Comparison of ENCODE assay signal across 10 mouse cellular contexts in the genomic region with DNA sequence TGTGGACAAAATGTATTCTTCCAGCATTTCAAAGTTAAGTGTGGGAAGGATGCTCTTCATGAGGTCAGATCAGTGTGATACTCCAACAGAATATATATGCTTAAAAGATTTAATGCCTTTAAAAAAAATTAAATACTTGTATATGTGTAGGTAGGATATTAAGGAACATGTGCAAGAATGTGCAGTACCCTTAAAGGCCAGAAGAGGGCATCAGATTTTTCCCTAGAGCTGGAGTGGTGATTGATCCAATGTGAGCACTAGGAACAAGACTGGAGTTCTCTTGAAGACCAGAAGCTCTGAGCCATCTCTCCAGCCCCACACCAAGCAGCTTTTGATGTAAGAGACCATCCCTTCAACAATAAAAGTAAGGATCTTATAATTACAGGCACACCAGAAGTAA.
DNase-seq lines count a peak whose midpoint lies in the region; ATAC-seq and TF ChIP-seq lines count a peak whose summit lies in the region.
"Had no signal": no experiment of that assay in that cellular context is flagged by ENCODE, and none has a peak within 500 bp of the region (broad histone marks: within the 10 kb centered on the region; RNA-seq: fewer than 3 reads in every experiment).

No protein-coding gene starts in this region.

- no peaks in the 10 kb centered on the region for H3K4me1 ChIP-seq in intestine, postnatal 0 days (replicated peaks; ENCODE audit: control insufficient read depth, insufficient read depth, low read length)
- H3K4me1 ChIP-seq in intestine, embryonic 16.5 days (ENCODE audit: control insufficient read depth, insufficient read depth, low read length), result no peaks in the 10 kb centered on the region
- no peaks in the 10 kb centered on the region for H3K4me1 ChIP-seq in E14TG2a.4 (replicated peaks; ENCODE audit: low read depth, low read length)
- no peaks in the 10 kb centered on the region for H3K4me1 ChIP-seq in forebrain, embryonic 11.5 days (replicated peaks; ENCODE audit: control insufficient read depth, insufficient read depth, low read length)
- H3K4me1 ChIP-seq: hindbrain, embryonic 10.5 days; midbrain, embryonic 12.5 days had no signal

- H3K27me3 ChIP-seq in intestine, postnatal 0 days (replicated peaks; ENCODE audit: control insufficient read depth, insufficient read depth, low read length), result no peaks in the 10 kb centered on the region
- H3K27me3 ChIP-seq in intestine, embryonic 16.5 days (replicated peaks; ENCODE audit: control insufficient read depth, insufficient read depth, low read length), result no peaks in the 10 kb centered on the region
- no peaks in the 10 kb centered on the region for H3K27me3 ChIP-seq in E14TG2a.4 (ENCODE audit: insufficient read depth, low read length)
- no peaks in the 10 kb centered on the region for H3K27me3 ChIP-seq in forebrain, embryonic 11.5 days (ENCODE audit: control insufficient read depth, insufficient read depth, low read length)
- H3K27me3 ChIP-seq: midbrain, embryonic 12.5 days had no signal

- no peak overlapping the region for H3K27ac ChIP-seq in intestine, postnatal 0 days (ENCODE audit: low read depth, low read length)
- H3K27ac ChIP-seq in intestine, embryonic 16.5 days (ENCODE audit: low read length), result no peak overlapping the region
- H3K27ac ChIP-seq in forebrain, embryonic 11.5 days (ENCODE audit: low read depth, low read length), result no peak overlapping the region
- H3K27ac ChIP-seq: hindbrain, embryonic 10.5 days; midbrain, embryonic 12.5 days had no signal

- H3K4me3 ChIP-seq in intestine, postnatal 0 days (ENCODE audit: low read depth, low read length), result no peak overlapping the region
- no peak overlapping the region for H3K4me3 ChIP-seq in intestine, embryonic 16.5 days (ENCODE audit: low read length)
- H3K4me3 ChIP-seq in E14TG2a.4 (replicated peaks; ENCODE audit: low read length), result no peak overlapping the region
- H3K4me3 ChIP-seq in forebrain, embryonic 11.5 days (ENCODE audit: low read depth, low read length), result no peak overlapping the region
- H3K4me3 ChIP-seq: hindbrain, embryonic 10.5 days; midbrain, embryonic 12.5 days had no signal

- no peak overlapping the region for H3K4me2 ChIP-seq in intestine, postnatal 0 days (replicated peaks; ENCODE audit: low read depth)
- H3K4me2 ChIP-seq in intestine, embryonic 16.5 days (ENCODE audit: low read depth, low read length), result no peak overlapping the region
- H3K4me2 ChIP-seq in forebrain, embryonic 11.5 days (ENCODE audit: low read depth, low read length, severe bottlenecking), result no peak overlapping the region
- H3K4me2 ChIP-seq: midbrain, embryonic 12.5 days had no signal

- no peaks in the 10 kb centered on the region for H3K36me3 ChIP-seq in intestine, postnatal 0 days (ENCODE audit: control insufficient read depth, insufficient read depth)
- no peaks in the 10 kb centered on the region for H3K36me3 ChIP-seq in intestine, embryonic 16.5 days (ENCODE audit: control insufficient read depth, insufficient read depth, low read length)
- no peaks in the 10 kb centered on the region for H3K36me3 ChIP-seq in E14TG2a.4 (ENCODE audit: insufficient read depth, low read length)
- no peaks in the 10 kb centered on the region for H3K36me3 ChIP-seq in forebrain, embryonic 11.5 days (ENCODE audit: control insufficient read depth, insufficient read depth, low read length)
- H3K36me3 ChIP-seq: hindbrain, embryonic 10.5 days; midbrain, embryonic 12.5 days had no signal

- H3K9me3 ChIP-seq in intestine, postnatal 0 days (ENCODE audit: control insufficient read depth), result no peaks in the 10 kb centered on the region
- no peaks in the 10 kb centered on the region for H3K9me3 ChIP-seq in intestine, embryonic 16.5 days (ENCODE audit: control insufficient read depth, low read length)
- no peaks in the 10 kb centered on the region for H3K9me3 ChIP-seq in E14TG2a.4 (ENCODE audit: low read length)
- no peaks in the 10 kb centered on the region for H3K9me3 ChIP-seq in forebrain, embryonic 11.5 days (ENCODE audit: control insufficient read depth, low read length)
- H3K9me3 ChIP-seq: hindbrain, embryonic 10.5 days; midbrain, embryonic 12.5 days had no signal

- TF ChIP-seq CTCF in intestine, postnatal 0 days (IDR thresholded peaks at IDR 0.05; ENCODE audit: low read depth), result peak; percentile 59
- peak; percentile 90 for TF ChIP-seq CTCF in E14TG2a.4 (conservative IDR thresholded peaks at IDR 0.05; ENCODE audit: low read length)

- H3K9ac ChIP-seq in intestine, postnatal 0 days (ENCODE audit: low read depth, low read length), result no peak overlapping the region
- H3K9ac ChIP-seq in intestine, embryonic 16.5 days (ENCODE audit: low read depth, low read length), result no peak overlapping the region
- no peak overlapping the region for H3K9ac ChIP-seq in forebrain, embryonic 11.5 days (ENCODE audit: low read length)
- H3K9ac ChIP-seq: midbrain, embryonic 12.5 days had no signal

- DNase-seq in 3T3-L1 (ENCODE audit: low read depth, low spot score), result peak; percentile 48
- no peak for DNase-seq in urinary bladder, postnatal 14 days (ENCODE audit: low spot score)
- DNase-seq in forebrain, embryonic 11.5 days (ENCODE audit: low spot score), result no peak
- DNase-seq: thymus, adult 18-20 months had no signal

- no peak for ATAC-seq in intestine, postnatal 0 days
- ATAC-seq in intestine, embryonic 16.5 days, result no peak
- ATAC-seq in common myeloid progenitor, adult 5-6 weeks (replicated peaks; ENCODE audit: low read depth, poor library complexity, severe bottlenecking), result 0 out of 2 replicates have a peak, but pooled peaks have one; percentile 54
- ATAC-seq in forebrain, embryonic 11.5 days (replicated peaks; ENCODE audit: low FRiP score), result no peak
